Mouse (Mus musculus): ENCODE data around the gene AU040320. TPM values are rescaled to one million over a fixed set of nuclear protein-coding genes. Genes with fewer than 3 reads are reported as not detected.
A peak's percentile ranks its signal among the peaks of the same experiment; 100 is the strongest.

Gene AU040320
- polyA plus RNA-seq, 1 experiment from 2014 or later, result 28.9 TPM

- Histone ChIP-seq H3K4me3 (ENCODE audit: low read depth, low read length) (no peak overlapping the region), H3K36me3 (ENCODE audit: control insufficient read depth, insufficient read depth, low read length) (peaks cover 23% of the 10 kb centered on the region), H3K27ac (ENCODE audit: low read depth) (no peak overlapping the region), H3K4me2 (ENCODE audit: low read length) (no peak overlapping the region), H3K27me3 (replicated peaks; ENCODE audit: control insufficient read depth, insufficient read depth, low read length) (no peaks in the 10 kb centered on the region), H3K9ac (ENCODE audit: low read length) (no peak overlapping the region), H3K4me1 (replicated peaks; ENCODE audit: control insufficient read depth, insufficient read depth, low read length) (no peaks in the 10 kb centered on the region), H3K9me3 (ENCODE audit: control insufficient read depth, low read length) (no peaks in the 10 kb centered on the region)
- no peak for DNase-seq (ENCODE audit: low spot score)
- ATAC-seq (replicated peaks; ENCODE audit: low FRiP score, low TSS enrichment, low read depth), result no peak
- WGBS, result 91% methylated on average over 7 of the region's 7 CpGs
Observed at GRCm38 (mm10) chr4:126792341-126793102, 39.2 kb downstream of the AU040320 start.

- ATAC-seq (replicated peaks; ENCODE audit: low FRiP score, low TSS enrichment, low read depth), result no peak
- no peaks in the 10 kb centered on the region for H3K36me3 ChIP-seq (ENCODE audit: control insufficient read depth, insufficient read depth, low read length)
- H3K4me2 ChIP-seq (ENCODE audit: low read length), result no peak overlapping the region
- H3K4me3 ChIP-seq (ENCODE audit: low read depth, low read length), result no peak overlapping the region
- H3K9ac ChIP-seq (ENCODE audit: low read length), result no peak overlapping the region
- no peaks in the 10 kb centered on the region for H3K9me3 ChIP-seq (ENCODE audit: control insufficient read depth, low read length)
- no peaks in the 10 kb centered on the region for H3K4me1 ChIP-seq (replicated peaks; ENCODE audit: control insufficient read depth, insufficient read depth, low read length)
- H3K27me3 ChIP-seq (replicated peaks; ENCODE audit: control insufficient read depth, insufficient read depth, low read length), result no peaks in the 10 kb centered on the region
- H3K27ac ChIP-seq (ENCODE audit: low read depth), result no peak overlapping the region
- no peak for DNase-seq (ENCODE audit: low spot score)
- 89% methylated on average over 8 of the region's 8 CpGs for WGBS
Observed at GRCm38 (mm10) chr4:126802174-126802573, 48.8 kb downstream of the AU040320 start.

- Histone ChIP-seq H3K36me3 (ENCODE audit: control insufficient read depth, insufficient read depth, low read length) (no peaks in the 10 kb centered on the region), H3K27ac (ENCODE audit: low read depth) (no peak overlapping the region), H3K9ac (ENCODE audit: low read length) (no peak overlapping the region), H3K4me3 (ENCODE audit: low read depth, low read length) (no peak overlapping the region), H3K9me3 (ENCODE audit: control insufficient read depth, low read length) (no peaks in the 10 kb centered on the region), H3K4me1 (replicated peaks; ENCODE audit: control insufficient read depth, insufficient read depth, low read length) (no peaks in the 10 kb centered on the region), H3K4me2 (ENCODE audit: low read length) (no peak overlapping the region), H3K27me3 (replicated peaks; ENCODE audit: control insufficient read depth, insufficient read depth, low read length) (no peaks in the 10 kb centered on the region)
- WGBS, result 27% methylated on average over 8 of the region's 8 CpGs
- peak; percentile 60 for DNase-seq (ENCODE audit: low spot score)
- ATAC-seq (replicated peaks; ENCODE audit: low FRiP score, low TSS enrichment, low read depth), result peak; percentile 91; the same call in 1 of the 2 replicates
Observed at GRCm38 (mm10) chr4:126803268-126803873, 50.0 kb downstream of the AU040320 start.

- no peak overlapping the region for H3K4me2 ChIP-seq (ENCODE audit: low read length)
- H3K4me1 ChIP-seq (replicated peaks; ENCODE audit: control insufficient read depth, insufficient read depth, low read length), result no peaks in the 10 kb centered on the region
- no peaks in the 10 kb centered on the region for H3K27me3 ChIP-seq (replicated peaks; ENCODE audit: control insufficient read depth, insufficient read depth, low read length)
- H3K9ac ChIP-seq (ENCODE audit: low read length), result no peak overlapping the region
- H3K4me3 ChIP-seq (ENCODE audit: low read depth, low read length), result no peak overlapping the region
- H3K9me3 ChIP-seq (ENCODE audit: control insufficient read depth, low read length), result no peaks in the 10 kb centered on the region
- no peaks in the 10 kb centered on the region for H3K36me3 ChIP-seq (ENCODE audit: control insufficient read depth, insufficient read depth, low read length)
- no peak for ATAC-seq (replicated peaks; ENCODE audit: low FRiP score, low TSS enrichment, low read depth)
- DNase-seq (ENCODE audit: low spot score), result no peak
- H3K27ac ChIP-seq (ENCODE audit: low read depth), result no peak overlapping the region
- WGBS, result 64% methylated on average over 4 of the region's 4 CpGs
Observed at GRCm38 (mm10) chr4:126805741-126806140, 52.4 kb downstream of the AU040320 start.

GRCm38 (mm10) chr4:126806692-126807427 is 53.5 kb downstream of the AU040320 start:
- Histone ChIP-seq H3K27me3 (replicated peaks; ENCODE audit: control insufficient read depth, insufficient read depth, low read length) (no peaks in the 10 kb centered on the region), H3K36me3 (ENCODE audit: control insufficient read depth, insufficient read depth, low read length) (no peaks in the 10 kb centered on the region), H3K4me2 (ENCODE audit: low read length) (no peak overlapping the region), H3K4me3 (ENCODE audit: low read depth, low read length) (no peak overlapping the region), H3K9ac (ENCODE audit: low read length) (no peak overlapping the region), H3K9me3 (ENCODE audit: control insufficient read depth, low read length) (no peaks in the 10 kb centered on the region), H3K27ac (ENCODE audit: low read depth) (no peak overlapping the region), H3K4me1 (replicated peaks; ENCODE audit: control insufficient read depth, insufficient read depth, low read length) (no peaks in the 10 kb centered on the region)
- WGBS, result 81% methylated on average over 7 of the region's 7 CpGs
- DNase-seq (ENCODE audit: low spot score), result no peak
- no peak for ATAC-seq (replicated peaks; ENCODE audit: low FRiP score, low TSS enrichment, low read depth)

- 82% methylated on average over 3 of the region's 3 CpGs for WGBS
- DNase-seq (ENCODE audit: low spot score), result no peak
- no peaks in the 10 kb centered on the region for H3K9me3 ChIP-seq (ENCODE audit: control insufficient read depth, low read length)
Observed at GRCm38 (mm10) chr4:126810566-126810965, 57.2 kb downstream of the AU040320 start.

GRCm38 (mm10) chr4:126813212-126813611 is 59.9 kb downstream of the AU040320 start:
- Histone ChIP-seq H3K9me3 (ENCODE audit: control insufficient read depth, low read length) (no peaks in the 10 kb centered on the region), H3K27me3 (replicated peaks; ENCODE audit: control insufficient read depth, insufficient read depth, low read length) (no peaks in the 10 kb centered on the region), H3K9ac (ENCODE audit: low read length) (no peak overlapping the region), H3K27ac (ENCODE audit: low read depth) (no peak overlapping the region), H3K4me3 (ENCODE audit: low read depth, low read length) (no peak overlapping the region), H3K4me2 (ENCODE audit: low read length) (no peak overlapping the region), H3K4me1 (replicated peaks; ENCODE audit: control insufficient read depth, insufficient read depth, low read length) (no peaks in the 10 kb centered on the region; the same call in 1 of the 2 replicates), H3K36me3 (ENCODE audit: control insufficient read depth, insufficient read depth, low read length) (peaks cover 20% of the 10 kb centered on the region; the same call in 1 of the 2 replicates)
- 60% methylated on average over 5 of the region's 5 CpGs for WGBS
- DNase-seq (ENCODE audit: low spot score) (no peak), ATAC-seq (replicated peaks; ENCODE audit: low FRiP score, low TSS enrichment, low read depth) (no peak)

More at GRCm38 (mm10) chr4:126810566-126810965, 57.2 kb downstream of the AU040320 start:
- Histone ChIP-seq H3K4me3 (ENCODE audit: low read depth, low read length) (no peak overlapping the region), H3K4me2 (ENCODE audit: low read length) (no peak overlapping the region), H3K4me1 (replicated peaks; ENCODE audit: control insufficient read depth, insufficient read depth, low read length) (no peaks in the 10 kb centered on the region; the same call in 1 of the 2 replicates), H3K27ac (ENCODE audit: low read depth) (no peak overlapping the region), H3K27me3 (replicated peaks; ENCODE audit: control insufficient read depth, insufficient read depth, low read length) (no peaks in the 10 kb centered on the region), H3K9ac (ENCODE audit: low read length) (no peak overlapping the region), H3K36me3 (ENCODE audit: control insufficient read depth, insufficient read depth, low read length) (0 out of 2 replicates have a peak, but pooled peaks cover 3% of the 10 kb centered on the region)
- ATAC-seq (replicated peaks; ENCODE audit: low FRiP score, low TSS enrichment, low read depth), result no peak

- H3K27me3 ChIP-seq (replicated peaks; ENCODE audit: control insufficient read depth, insufficient read depth, low read length), result no peaks in the 10 kb centered on the region
- H3K9ac ChIP-seq (ENCODE audit: low read length), result no peak overlapping the region
- peaks cover 21% of the 10 kb centered on the region; the same call in 1 of the 2 replicates for H3K36me3 ChIP-seq (ENCODE audit: control insufficient read depth, insufficient read depth, low read length)
- 69% methylated on average over 5 of the region's 5 CpGs for WGBS
- H3K27ac ChIP-seq (ENCODE audit: low read depth), result no peak overlapping the region
- H3K4me3 ChIP-seq (ENCODE audit: low read depth, low read length), result no peak overlapping the region
- no peak for DNase-seq (ENCODE audit: low spot score)
- no peak overlapping the region for H3K4me2 ChIP-seq (ENCODE audit: low read length)
- no peak for ATAC-seq (replicated peaks; ENCODE audit: low FRiP score, low TSS enrichment, low read depth)
- H3K9me3 ChIP-seq (ENCODE audit: control insufficient read depth, low read length), result no peaks in the 10 kb centered on the region
- H3K4me1 ChIP-seq (replicated peaks; ENCODE audit: control insufficient read depth, insufficient read depth, low read length), result no peaks in the 10 kb centered on the region; the same call in 1 of the 2 replicates
Observed at GRCm38 (mm10) chr4:126814854-126815253, 61.5 kb downstream of the AU040320 start.

All from intestine, embryonic 14.5 days (tissue).